Mouse (Mus musculus): ENCODE data around the gene Pdia5.

Pdia5 gene

DNA sequence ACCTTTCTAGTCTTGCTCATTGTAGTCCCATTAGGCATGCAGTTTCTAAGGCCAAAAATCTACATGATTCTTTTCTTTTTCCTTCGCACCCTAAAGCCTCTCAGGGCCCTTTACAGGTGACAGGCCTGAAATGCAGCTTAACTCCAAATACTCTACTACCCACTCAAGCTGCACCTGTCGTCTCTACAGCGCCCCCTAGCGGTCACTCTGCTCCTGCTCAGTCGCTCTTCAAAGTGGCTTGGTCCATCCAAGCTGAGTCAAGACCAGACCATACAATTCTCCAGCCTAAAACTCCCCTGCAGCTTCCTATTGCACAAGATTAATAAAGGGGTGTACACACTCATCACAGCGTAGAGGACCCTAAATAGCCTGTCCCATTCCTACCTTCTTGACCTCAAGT is 130.1 kb downstream of the Pdia5 start:
- DNase-seq (ENCODE audit: low spot score in 2 of 2): peak; percentile 24 to 41

DNA sequence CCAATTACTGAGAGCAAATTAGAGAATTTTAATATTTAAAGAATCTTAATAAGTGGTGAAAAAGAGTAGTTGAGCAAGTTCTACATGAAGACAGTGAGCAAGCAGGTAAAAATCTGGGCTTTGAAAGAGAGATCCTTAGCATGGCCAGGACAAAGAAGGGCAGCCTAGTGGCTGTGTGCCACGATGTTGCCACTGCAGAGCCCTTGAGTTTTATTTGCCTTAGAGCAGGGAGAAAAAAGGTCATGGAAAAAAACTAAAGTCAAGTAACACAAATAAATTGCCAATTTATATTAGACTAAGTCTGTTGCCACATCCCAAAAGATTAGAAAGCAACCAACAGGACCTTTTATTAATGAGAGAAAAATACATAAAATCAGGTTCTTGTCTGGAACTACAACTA is 133.2 kb downstream of the Pdia5 start:
- no peak for DNase-seq (ENCODE audit: low spot score in 2 of 2)
